ENCODE assay signal across 18 mouse cellular contexts in genomic region chr4:97235945-97236383, GRCm38 (mm10). TPM values are rescaled to one million over a fixed set of nuclear protein-coding genes. Genes with fewer than 3 reads are reported as not detected.
DNase-seq lines count a peak whose midpoint lies in the region; ATAC-seq lines count a peak whose summit lies in the region.
"Had no signal": no experiment of that assay in that cellular context is flagged by ENCODE, and none has a peak within 500 bp of the region (broad histone marks: within the 10 kb centered on the region; RNA-seq: fewer than 3 reads in every experiment).

No protein-coding gene starts in this region.

- no peaks in the 10 kb centered on the region for H3K36me3 ChIP-seq in midbrain, embryonic 11.5 days (ENCODE audit: control insufficient read depth, insufficient read depth, low read length)
- H3K36me3 ChIP-seq in midbrain, embryonic 10.5 days, result no peaks in the 10 kb centered on the region
- H3K36me3 ChIP-seq in forebrain, embryonic 15.5 days, result no peaks in the 10 kb centered on the region
- H3K36me3 ChIP-seq in midbrain, embryonic 16.5 days (ENCODE audit: control insufficient read depth, insufficient read depth, low read length), result no peaks in the 10 kb centered on the region
- H3K36me3 ChIP-seq: embryonic facial prominence, embryonic 12.5 days; liver, embryonic 13.5 days had no signal

- no peak overlapping the region for H3K4me3 ChIP-seq in midbrain, embryonic 11.5 days (ENCODE audit: low read depth, low read length)
- no peak overlapping the region for H3K4me3 ChIP-seq in midbrain, embryonic 10.5 days
- no peak overlapping the region for H3K4me3 ChIP-seq in forebrain, embryonic 15.5 days
- no peak overlapping the region for H3K4me3 ChIP-seq in midbrain, embryonic 16.5 days (ENCODE audit: low read depth, low read length)
- H3K4me3 ChIP-seq: embryonic facial prominence, embryonic 12.5 days; heart, adult 2 months; liver, embryonic 13.5 days had no signal

- ATAC-seq in midbrain, embryonic 11.5 days (ENCODE audit: low FRiP score), result peak; percentile 71
- ATAC-seq in forebrain, embryonic 15.5 days (replicated peaks), result peak; percentile 95
- peak; percentile 80 for ATAC-seq in midbrain, embryonic 16.5 days

- DNase-seq in midbrain, embryonic 11.5 days (ENCODE audit: low spot score, missing footprints), result no peak
- DNase-seq in midbrain, embryonic 10.5 days (ENCODE audit: low spot score), result no peak
- peak; percentile 12 to 44 for DNase-seq in layer of hippocampus, adult 18-20 months (ENCODE audit: low spot score in 2 of 2)
- no peak for DNase-seq in spleen, postnatal 14 days (ENCODE audit: low spot score in 2 of 2)
- DNase-seq in B cell, adult 2 months, result no peak
- DNase-seq: adrenal gland, postnatal 36 days; cerebellum, adult 9-10 months; heart, adult 2 months; heart, postnatal 14 days; kidney, adult 18-20 months; liver, embryonic 13.5 days; lung, postnatal 36 days had no signal

- WGBS in midbrain, embryonic 11.5 days, result 56% methylated on average over 2 of the region's 2 CpGs
- 59% methylated on average over 2 of the region's 2 CpGs for WGBS in midbrain, embryonic 10.5 days
- WGBS in forebrain, embryonic 15.5 days, result 16% methylated on average over 2 of the region's 2 CpGs
- WGBS in midbrain, embryonic 16.5 days, result 34% methylated on average over 2 of the region's 2 CpGs

- H3K4me1 ChIP-seq in midbrain, embryonic 11.5 days (ENCODE audit: control insufficient read depth, insufficient read depth, low read length), result no peaks in the 10 kb centered on the region
- peaks cover 4% of the 10 kb centered on the region; the same call in 1 of the 2 replicates for H3K4me1 ChIP-seq in midbrain, embryonic 10.5 days
- H3K4me1 ChIP-seq in forebrain, embryonic 15.5 days, result peaks cover 27% of the 10 kb centered on the region
- peaks cover 3% of the 10 kb centered on the region; the same call in 1 of the 2 replicates for H3K4me1 ChIP-seq in midbrain, embryonic 16.5 days (ENCODE audit: control insufficient read depth, insufficient read depth, low read length)
- H3K4me1 ChIP-seq: embryonic facial prominence, embryonic 12.5 days; liver, embryonic 13.5 days had no signal

- no peak overlapping the region for H3K27ac ChIP-seq in midbrain, embryonic 11.5 days (ENCODE audit: low read depth, low read length)
- H3K27ac ChIP-seq in midbrain, embryonic 10.5 days (replicated peaks), result no peak overlapping the region
- H3K27ac ChIP-seq in forebrain, embryonic 15.5 days (replicated peaks), result peak overlapping the region; percentile 78
- H3K27ac ChIP-seq in midbrain, embryonic 16.5 days (ENCODE audit: low read length), result no peak overlapping the region
- H3K27ac ChIP-seq: embryonic facial prominence, embryonic 12.5 days; heart, adult 2 months; liver, embryonic 13.5 days; stomach, postnatal 0 days had no signal

- no peak overlapping the region for H3K4me2 ChIP-seq in midbrain, embryonic 11.5 days
- H3K4me2 ChIP-seq in forebrain, embryonic 15.5 days (replicated peaks), result no peak overlapping the region
- H3K4me2 ChIP-seq in midbrain, embryonic 16.5 days (ENCODE audit: low read length), result no peak overlapping the region
- H3K4me2 ChIP-seq: embryonic facial prominence, embryonic 12.5 days; liver, embryonic 13.5 days had no signal

- no peak overlapping the region for H3K9ac ChIP-seq in midbrain, embryonic 11.5 days (ENCODE audit: low read length)
- no peak overlapping the region for H3K9ac ChIP-seq in forebrain, embryonic 15.5 days (replicated peaks)
- no peak overlapping the region for H3K9ac ChIP-seq in midbrain, embryonic 16.5 days (ENCODE audit: low read depth, low read length)
- H3K9ac ChIP-seq: embryonic facial prominence, embryonic 12.5 days; liver, embryonic 13.5 days had no signal

- H3K9me3 ChIP-seq in midbrain, embryonic 11.5 days (ENCODE audit: control insufficient read depth, low read length), result no peaks in the 10 kb centered on the region
- H3K9me3 ChIP-seq in midbrain, embryonic 10.5 days (replicated peaks), result no peaks in the 10 kb centered on the region; the same call in 1 of the 2 replicates
- H3K9me3 ChIP-seq in forebrain, embryonic 15.5 days, result no peaks in the 10 kb centered on the region
- H3K9me3 ChIP-seq in midbrain, embryonic 16.5 days (replicated peaks; ENCODE audit: control insufficient read depth, low read length, poor library complexity, severe bottlenecking), result no peaks in the 10 kb centered on the region
- H3K9me3 ChIP-seq: embryonic facial prominence, embryonic 12.5 days; liver, embryonic 13.5 days had no signal

- H3K27me3 ChIP-seq in midbrain, embryonic 11.5 days (ENCODE audit: control insufficient read depth, insufficient read depth, low read length), result no peaks in the 10 kb centered on the region
- no peaks in the 10 kb centered on the region for H3K27me3 ChIP-seq in midbrain, embryonic 10.5 days (ENCODE audit: low read depth, poor library complexity, severe bottlenecking)
- no peaks in the 10 kb centered on the region for H3K27me3 ChIP-seq in forebrain, embryonic 15.5 days
- no peaks in the 10 kb centered on the region for H3K27me3 ChIP-seq in midbrain, embryonic 16.5 days (ENCODE audit: control insufficient read depth, insufficient read depth, low read depth, low read length)
- H3K27me3 ChIP-seq: CH12.LX; embryonic facial prominence, embryonic 12.5 days; liver, embryonic 13.5 days had no signal

RNA-seq across cellular contexts. Expression of gene Gm10192, which starts 53.0 kb away (rescaled TPM):
- polyA plus RNA-seq in midbrain, embryonic 11.5 days (2014; fragmentation: Nextera tagmentation; extraction: Ambion mirVana), result not detected in 2 replicates
- polyA plus RNA-seq in midbrain, embryonic 10.5 days (2016; fragmentation: Nextera tagmentation; extraction: Ambion mirVana), result not detected in 2 replicates
- polyA plus RNA-seq in forebrain, embryonic 15.5 days (2015; fragmentation: Nextera tagmentation; extraction: Ambion mirVana), result not detected in 2 replicates
- total RNA-seq in layer of hippocampus, adult 18-20 months (2021), result not detected
- polyA plus RNA-seq in midbrain, embryonic 16.5 days (2015; fragmentation: Nextera tagmentation; extraction: Ambion mirVana), result not detected in 2 replicates
- total RNA-seq: adrenal gland, postnatal 36 days; CH12.LX; heart, adult 2 months; heart, postnatal 14 days; left cerebral cortex, adult 18-20 months had no signal
- polyA plus RNA-seq: embryonic facial prominence, embryonic 12.5 days; heart, adult 2 months; liver, embryonic 13.5 days; stomach, postnatal 0 days had no signal

Comparison
In these comparisons a context has a peak if more than half of its experiments do, and no peak if none do; other contexts are left out.
1. DNase-seq: peak in layer of hippocampus, adult 18-20 months (2 of 2); none in midbrain, embryonic 11.5 days (single experiment), midbrain, embryonic 10.5 days (single experiment), spleen, postnatal 14 days (0 of 2) and B cell, adult 2 months (0 of 2).
2. Peak in every context shown above with its lines, with median percentiles within 50 percentile points of each other: ATAC-seq.